Mouse (Mus musculus) bone marrow, adult 2 months (tissue): ENCODE results near the gene Amy2a2. TPM values are rescaled to one million over a fixed set of nuclear protein-coding genes. Genes with fewer than 3 reads are reported as not detected.
"Not testable (repeated sequence)": the region's sequence is repeated elsewhere in the genome, so short reads cannot be mapped to it uniquely, and the experiment has no call there.

Experiments
- H3K27ac ChIP-seq: fragments of 200-500 bp; 2 replicates; pipeline ENCODE4 v1.5.1; 2012; ENCODE audit warnings: low read depth, mild to moderate bottlenecking, control low read depth, inconsistent platforms, low read length; ENCODE audit not compliant: control insufficient read depth, poor library complexity, insufficient read depth
- H3K4me1 ChIP-seq: fragments of 200-500 bp; 2 replicates; pipeline ENCODE4 v1.6.1; 2011; ENCODE audit warnings: low read length; ENCODE audit not compliant: control insufficient read depth, insufficient read depth
- H3K4me3 ChIP-seq: fragments of 200-500 bp; replicated peaks from 2 replicates; pipeline ENCODE3; 2011; ENCODE audit warnings: mild to moderate bottlenecking, low read depth, low read length, control low read depth; ENCODE audit not compliant: control insufficient read depth
- WGBS: fragments of 180-500 bp; shearing (Covaris S2); methylation state at CpG from one replicate; pipeline ENCODE4 v1.1.7; 2018; 5-methylcytosine and 5-hydroxymethylcytosine counted together
- polyA plus RNA-seq: library from polyadenylated mRNA; stranded (reverse); fragments of >200 nt; gene quantifications from 2 replicates; pipeline ENCODE4 v1.2.4, GENCODE M21; 2011; ENCODE audit warnings: low replicate concordance; ENCODE audit not compliant: missing spikeins, insufficient read depth, insufficient read length

Gene Amy2a2
- not detected in 2 replicates for polyA plus RNA-seq

GRCm38 (mm10) chr3:113356558-113356957 lies at the start of gene Amy2a2:
Gene Amy2a2 (minus strand): TSS chr3:113356658.
- H3K27ac ChIP-seq = not testable (repeated sequence)
- WGBS = no CpG with 5 or more reads among the region's 4 CpGs

DNA sequence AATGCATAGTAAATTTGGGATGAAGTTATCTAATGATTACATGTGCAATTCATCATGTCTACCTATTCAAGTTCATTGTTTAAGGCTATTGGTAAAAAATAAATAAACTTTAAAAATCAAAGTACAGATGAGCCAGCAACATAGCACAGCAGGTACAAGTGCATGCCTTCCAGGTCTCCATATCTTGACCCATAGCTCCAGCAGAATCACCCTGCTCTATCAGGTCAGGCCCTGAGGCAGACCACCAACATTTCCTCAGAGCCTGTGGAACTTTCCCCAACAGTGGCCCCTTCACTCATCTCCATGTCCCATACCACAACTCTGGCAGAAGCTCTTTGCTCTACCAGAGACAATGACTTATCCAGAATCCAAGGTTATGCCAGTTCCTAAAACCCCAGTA lies 11.0 kb downstream of the Amy2a2 start:
- H3K4me3 ChIP-seq, H3K27ac ChIP-seq, H3K4me1 ChIP-seq: not testable (repeated sequence)

More at GRCm38 (mm10) chr3:113356558-113356957, at the start of gene Amy2a2:
- H3K4me3 ChIP-seq, H3K4me1 ChIP-seq: not testable (repeated sequence)

GRCm38 (mm10) chr3:113323952-113324351 lies 32.5 kb downstream of the Amy2a2 start, which contains the start of gene Amy2a3:
Gene Amy2a3 (minus strand): TSS chr3:113324052.
- H3K4me3 ChIP-seq, H3K27ac ChIP-seq, H3K4me1 ChIP-seq: not testable (repeated sequence)
- WGBS = no CpG with 5 or more reads among the region's 4 CpGs

DNA sequence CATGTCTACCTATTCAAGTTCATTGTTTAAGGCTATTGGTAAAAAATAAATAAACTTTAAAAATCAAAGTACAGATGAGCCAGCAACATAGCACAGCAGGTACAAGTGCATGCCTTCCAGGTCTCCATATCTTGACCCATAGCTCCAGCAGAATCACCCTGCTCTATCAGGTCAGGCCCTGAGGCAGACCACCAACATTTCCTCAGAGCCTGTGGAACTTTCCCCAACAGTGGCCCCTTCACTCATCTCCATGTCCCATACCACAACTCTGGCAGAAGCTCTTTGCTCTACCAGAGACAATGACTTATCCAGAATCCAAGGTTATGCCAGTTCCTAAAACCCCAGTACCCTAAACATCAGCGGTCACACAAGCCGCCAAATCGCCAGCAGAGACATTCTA lies 43.5 kb downstream of the Amy2a2 start:
- not testable (repeated sequence) for H3K4me1 ChIP-seq, H3K27ac ChIP-seq, H3K4me3 ChIP-seq
- no CpG with 5 or more reads among the region's 3 CpGs for WGBS

Other genes with a start within 250 kb of the Amy2a2 start
- gene Amy2a5, start 97.8 kb downstream of the Amy2a2 start, polyA plus RNA-seq = not detected in 2 replicates
- gene Amy2a4, start 65.2 kb downstream of the Amy2a2 start, polyA plus RNA-seq = not detected in 2 replicates
- not detected in 2 replicates for gene Amy2a3, start 32.6 kb downstream of the Amy2a2 start, polyA plus RNA-seq
- gene Amy2a1, start 175.8 kb upstream of the Amy2a2 start, polyA plus RNA-seq = not detected in 2 replicates